ENCODE assay signal across 14 mouse cellular contexts in the genomic region with DNA sequence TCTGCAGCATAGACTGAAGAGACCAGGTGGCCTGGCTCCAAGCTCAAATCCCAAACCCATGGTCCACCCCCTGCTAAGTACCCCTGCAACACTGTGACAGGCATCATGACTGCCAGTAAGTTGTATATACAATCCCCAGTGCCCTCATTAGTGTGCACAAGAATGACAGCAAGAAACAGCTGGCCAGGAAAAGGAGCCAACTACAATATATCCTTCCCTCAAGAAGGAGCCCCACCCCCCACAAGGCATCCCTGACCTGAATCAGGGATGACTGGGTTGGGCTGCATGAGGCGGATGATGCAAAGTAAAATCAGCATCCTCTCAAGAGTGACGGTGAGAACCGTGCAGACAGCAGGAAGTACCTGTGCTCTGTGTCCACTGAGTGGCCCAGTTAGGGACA. TPM values are rescaled to one million over a fixed set of nuclear protein-coding genes. Genes with fewer than 3 reads are reported as not detected.
DNase-seq lines count a peak whose midpoint lies in the region; ATAC-seq and TF ChIP-seq lines count a peak whose summit lies in the region.
"Had no signal": no experiment of that assay in that cellular context is flagged by ENCODE, and none has a peak within 500 bp of the region (broad histone marks: within the 10 kb centered on the region; RNA-seq: fewer than 3 reads in every experiment).

No protein-coding gene starts in this region.

- H3K4me1 ChIP-seq in lung, postnatal 0 days (ENCODE audit: insufficient read depth, low read depth, low read length) = no peaks in the 10 kb centered on the region
- no peaks in the 10 kb centered on the region for H3K4me1 ChIP-seq in stomach, postnatal 0 days (replicated peaks; ENCODE audit: control insufficient read depth, insufficient read depth)

- H3K9me3 ChIP-seq in lung, postnatal 0 days (ENCODE audit: low read length) = no peaks in the 10 kb centered on the region
- no peaks in the 10 kb centered on the region for H3K9me3 ChIP-seq in stomach, postnatal 0 days (ENCODE audit: control insufficient read depth, low read length)

- peak; percentile 18 for DNase-seq in embryo, embryonic 11 days
- DNase-seq in embryo, embryonic 10.5 days (ENCODE audit: low spot score) = no peak
- DNase-seq in lung, postnatal 0 days (ENCODE audit: low spot score) = no peak
- no peak for DNase-seq in lung, adult 18-20 months
- peak; percentile 60 for DNase-seq in NIH3T3 (ENCODE audit: low read depth)
- DNase-seq in stomach, postnatal 0 days (ENCODE audit: low spot score) = no peak
- DNase-seq in gastrocnemius, postnatal 10 days = no peak
- DNase-seq: cerebellum, adult 9-11 months; heart, adult 2 months; heart, postnatal 4 days; kidney, adult 18-20 months had no signal

- no peak overlapping the region for H3K4me3 ChIP-seq in lung, postnatal 0 days (ENCODE audit: low read depth, low read length)
- no peak overlapping the region for H3K4me3 ChIP-seq in stomach, postnatal 0 days (ENCODE audit: low read depth, low read length)
- H3K4me3 ChIP-seq: heart, adult 2 months had no signal

- no peak for TF ChIP-seq CTCF in lung, postnatal 0 days (IDR thresholded peaks at IDR 0.05)
- no peak for TF ChIP-seq CTCF in stomach, postnatal 0 days (IDR thresholded peaks at IDR 0.05; ENCODE audit: low read depth)

- no peaks in the 10 kb centered on the region for H3K36me3 ChIP-seq in lung, postnatal 0 days (ENCODE audit: insufficient read depth, low read length)
- H3K36me3 ChIP-seq in stomach, postnatal 0 days (ENCODE audit: control insufficient read depth, insufficient read depth, low read length) = no peaks in the 10 kb centered on the region

- ATAC-seq in lung, postnatal 0 days = peak; percentile 62
- ATAC-seq in stomach, postnatal 0 days (ENCODE audit: low FRiP score, low TSS enrichment) = peak; percentile 28; the same call in 1 of the 2 replicates
- no peak for ATAC-seq in megakaryocyte progenitor cell, adult 5-6 weeks (replicated peaks; ENCODE audit: poor library complexity)
- ATAC-seq: Patski had no signal

- no peak overlapping the region for H3K9ac ChIP-seq in lung, postnatal 0 days (replicated peaks; ENCODE audit: low read depth)
- H3K9ac ChIP-seq in stomach, postnatal 0 days (ENCODE audit: low read length) = no peak overlapping the region

- H3K4me2 ChIP-seq in lung, postnatal 0 days (replicated peaks; ENCODE audit: low read depth, low read length) = no peak overlapping the region
- no peak overlapping the region for H3K4me2 ChIP-seq in stomach, postnatal 0 days (replicated peaks; ENCODE audit: low read depth)

- no peak for TF ChIP-seq EP300 in lung, postnatal 0 days (IDR thresholded peaks at IDR 0.05)
- no peak for TF ChIP-seq EP300 in stomach, postnatal 0 days (optimal IDR thresholded peaks at IDR 0.05)

- H3K27ac ChIP-seq in lung, postnatal 0 days (ENCODE audit: low read length) = no peak overlapping the region
- no peak overlapping the region for H3K27ac ChIP-seq in stomach, postnatal 0 days (replicated peaks)
- H3K27ac ChIP-seq: heart, adult 2 months had no signal

- H3K27me3 ChIP-seq in lung, postnatal 0 days (replicated peaks; ENCODE audit: insufficient read depth, low read length) = no peaks in the 10 kb centered on the region
- no peaks in the 10 kb centered on the region for H3K27me3 ChIP-seq in stomach, postnatal 0 days (ENCODE audit: control insufficient read depth, insufficient read depth, low read length)
- H3K27me3 ChIP-seq: Patski had no signal

- WGBS in lung, postnatal 0 days = 52% methylated on average over 3 of the region's 3 CpGs
- 60% methylated on average over 3 of the region's 3 CpGs for WGBS in stomach, postnatal 0 days

RNA-seq across cellular contexts. Expression of gene Zfyve28, which starts 38.2 kb away (rescaled TPM):
- polyA plus RNA-seq in lung, postnatal 0 days (2015; fragmentation: Nextera tagmentation; extraction: Ambion mirVana) = 0.16 and 0.24 TPM in 2 replicates
- polyA plus RNA-seq in stomach, postnatal 0 days (2015; fragmentation: Nextera tagmentation; extraction: Ambion mirVana) = 0.27 and 0.29 TPM in 2 replicates
- total RNA-seq in megakaryocyte progenitor cell, adult 5-6 weeks (2015) = 0.25 and 0.46 TPM in 2 replicates
- total RNA-seq in megakaryocyte progenitor cell, adult 5-6 weeks (2017) = 0.04 and 0.10 TPM in 2 replicates
- total RNA-seq in gastrocnemius, postnatal 10 days (2021) = 1 to 10 TPM; 1.1 to 1.5 TPM

RNA-seq across cellular contexts. Expression of gene Cfap99, which starts 38.3 kb away (rescaled TPM):
- 0.35 and 0.71 TPM in 2 replicates for polyA plus RNA-seq in lung, postnatal 0 days (2015; fragmentation: Nextera tagmentation; extraction: Ambion mirVana)
- polyA plus RNA-seq in stomach, postnatal 0 days (2015; fragmentation: Nextera tagmentation; extraction: Ambion mirVana) = 0.04 TPM in 1 of 2 replicates, not detected in the other
- total RNA-seq in megakaryocyte progenitor cell, adult 5-6 weeks (2015) = not detected in 2 replicates
- total RNA-seq in megakaryocyte progenitor cell, adult 5-6 weeks (2017) = not detected in 2 replicates
- total RNA-seq in gastrocnemius, postnatal 10 days (2021) = under 1 TPM in 1 of 2 experiments, not detected in 1; 0.12 TPM
- total RNA-seq: heart, adult 2 months; heart, postnatal 4 days had no signal
- polyA plus RNA-seq: heart, adult 2 months; liver, embryonic 16.5 days; Patski had no signal

Comparison
In these comparisons a context has a peak if more than half of its experiments do, and no peak if none do; other contexts are left out.
1. DNase-seq: peak in embryo, embryonic 11 days (single experiment) and NIH3T3 (single experiment); none in embryo, embryonic 10.5 days (single experiment), lung, postnatal 0 days (single experiment), lung, adult 18-20 months (0 of 2), stomach, postnatal 0 days (single experiment) and gastrocnemius, postnatal 10 days (single experiment).